Mouse (Mus musculus): ENCODE results near the gene Lrrc56. TPM values are rescaled to one million over a fixed set of nuclear protein-coding genes. Genes with fewer than 3 reads are reported as not detected.
A peak's percentile ranks its signal among the peaks of the same experiment; 100 is the strongest.

The Lrrc56 gene
- polyA plus RNA-seq, 2 experiments: 10.4 to 15.3 TPM

DNA sequence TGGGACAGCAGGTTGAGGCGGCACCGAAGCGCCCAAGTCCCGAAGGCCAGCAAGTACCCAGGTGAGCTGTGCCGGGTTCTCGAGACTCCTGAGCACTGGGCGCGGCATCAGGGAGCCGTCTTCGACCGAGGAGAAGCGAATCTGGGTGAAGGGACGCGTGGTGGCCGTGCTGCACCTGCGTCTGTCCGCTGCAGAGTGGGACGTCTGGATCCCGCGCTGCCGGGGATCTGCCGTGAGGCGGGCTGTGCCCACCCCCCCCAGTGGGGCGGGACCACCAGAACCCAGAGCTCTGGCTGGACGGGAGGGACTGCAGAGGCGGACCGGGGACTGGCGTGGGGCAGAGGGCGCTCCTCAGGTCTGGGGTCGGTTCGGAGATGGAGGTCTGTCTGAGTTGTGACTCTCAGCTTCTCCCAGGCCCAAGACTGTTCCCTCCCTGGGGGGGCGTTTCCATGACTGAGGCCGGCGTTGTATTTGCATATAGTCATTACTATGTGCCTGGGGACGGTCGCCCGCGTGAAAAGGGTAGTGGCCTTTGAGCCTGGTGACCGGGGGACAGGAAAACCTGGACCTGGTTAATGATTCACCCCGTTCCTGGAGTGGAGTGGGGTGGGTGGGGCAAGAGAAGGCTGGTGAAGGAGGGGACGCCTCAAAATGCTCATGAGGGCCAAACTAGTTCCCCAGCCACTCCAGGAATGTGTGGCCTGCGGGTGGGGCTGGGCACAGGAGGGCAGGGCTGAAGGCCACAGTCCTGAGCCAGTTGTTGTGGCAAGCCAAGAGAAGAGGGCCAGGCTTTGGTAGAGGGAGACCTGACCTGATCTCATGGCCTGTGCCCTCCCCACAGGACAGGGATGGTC, 22.1 kb downstream of the Lrrc56 start:
- Histone ChIP-seq H3K4me2 (ENCODE audit: low read depth) (peak overlapping the region; percentile 74), H3K9ac (replicated peaks) (peak overlapping the region; percentile 64), H3K9me3 (ENCODE audit: control insufficient read depth, low read length) (no peaks in the 10 kb centered on the region), H3K36me3 (replicated peaks; ENCODE audit: control insufficient read depth, insufficient read depth, low read depth) (peaks cover 6% of the 10 kb centered on the region; the same call in 1 of the 2 replicates), H3K27ac (peak overlapping the region; percentile 48), H3K4me1 (replicated peaks; ENCODE audit: control insufficient read depth in 2 of 2, insufficient read depth in 2 of 2, low read length in 1 of 2) (peaks cover 18 to 49% of the 10 kb centered on the region in 2 experiments), H3K27me3 (ENCODE audit: control insufficient read depth, insufficient read depth, low read length) (no peaks in the 10 kb centered on the region), H3K4me3 (ENCODE audit: insufficient read depth in 1 of 2, low read depth in 2 of 2, low read length in 2 of 2) (peak overlapping the region; percentile 60 to 63)
- DNase-seq (ENCODE audit: low read depth in 3 of 3, low spot score in 3 of 3) (peak in 2 of 3 experiments; percentile 49 to 55), ATAC-seq (ENCODE audit: insufficient read depth) (peak; percentile 51)
- 2% methylated on average over 42 of the region's 42 CpGs for WGBS (ENCODE audit: insufficient replicate concordance)
- TF ChIP-seq EP300 (IDR thresholded peaks at IDR 0.05; ENCODE audit: low read depth) (no peak), CTCF (IDR thresholded peaks at IDR 0.05; ENCODE audit: low read depth) (no peak)

DNA sequence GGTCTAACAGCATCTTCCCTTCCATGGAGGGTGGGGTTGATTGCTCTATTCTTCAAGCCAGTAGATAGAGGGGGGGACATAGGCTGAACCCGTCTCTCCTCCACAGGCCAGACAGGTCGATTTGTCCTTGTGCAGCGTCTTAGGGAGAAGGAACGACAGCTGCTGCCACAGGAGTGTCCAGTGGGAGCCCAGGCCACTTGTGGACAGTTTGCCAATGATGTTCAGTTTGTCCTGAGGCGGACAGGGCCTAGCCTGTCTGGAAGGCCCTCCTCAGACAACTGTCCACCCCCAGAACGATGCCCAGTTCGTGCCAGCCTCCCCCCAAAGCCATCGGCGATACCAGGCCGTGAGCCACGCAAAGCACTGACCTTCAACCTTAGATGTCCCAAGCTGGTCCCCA, 22.9 kb downstream of the Lrrc56 start:
- 82% methylated on average over 11 of the region's 11 CpGs for WGBS (ENCODE audit: insufficient replicate concordance)
- ATAC-seq (ENCODE audit: insufficient read depth) (no peak), DNase-seq (ENCODE audit: low read depth in 3 of 3, low spot score in 3 of 3) (no peak)
- peak overlapping the region; percentile 60 to 63 for H3K4me3 ChIP-seq (ENCODE audit: insufficient read depth in 1 of 2, low read depth in 2 of 2, low read length in 2 of 2)
- no peak overlapping the region for H3K27ac ChIP-seq
- TF ChIP-seq CTCF (IDR thresholded peaks at IDR 0.05; ENCODE audit: low read depth): no peak
- no peak for TF ChIP-seq EP300 (IDR thresholded peaks at IDR 0.05; ENCODE audit: low read depth)
- no peaks in the 10 kb centered on the region for H3K9me3 ChIP-seq (ENCODE audit: control insufficient read depth, low read length)
- H3K27me3 ChIP-seq (ENCODE audit: control insufficient read depth, insufficient read depth, low read length): no peaks in the 10 kb centered on the region
- H3K4me2 ChIP-seq (ENCODE audit: low read depth): peak overlapping the region; percentile 74
- no peak overlapping the region for H3K9ac ChIP-seq (replicated peaks)
- H3K4me1 ChIP-seq (replicated peaks; ENCODE audit: control insufficient read depth in 2 of 2, insufficient read depth in 2 of 2, low read length in 1 of 2): peaks cover 20 to 51% of the 10 kb centered on the region in 2 experiments
- H3K36me3 ChIP-seq (replicated peaks; ENCODE audit: control insufficient read depth, insufficient read depth, low read depth): peaks cover 6% of the 10 kb centered on the region; the same call in 1 of the 2 replicates

DNA sequence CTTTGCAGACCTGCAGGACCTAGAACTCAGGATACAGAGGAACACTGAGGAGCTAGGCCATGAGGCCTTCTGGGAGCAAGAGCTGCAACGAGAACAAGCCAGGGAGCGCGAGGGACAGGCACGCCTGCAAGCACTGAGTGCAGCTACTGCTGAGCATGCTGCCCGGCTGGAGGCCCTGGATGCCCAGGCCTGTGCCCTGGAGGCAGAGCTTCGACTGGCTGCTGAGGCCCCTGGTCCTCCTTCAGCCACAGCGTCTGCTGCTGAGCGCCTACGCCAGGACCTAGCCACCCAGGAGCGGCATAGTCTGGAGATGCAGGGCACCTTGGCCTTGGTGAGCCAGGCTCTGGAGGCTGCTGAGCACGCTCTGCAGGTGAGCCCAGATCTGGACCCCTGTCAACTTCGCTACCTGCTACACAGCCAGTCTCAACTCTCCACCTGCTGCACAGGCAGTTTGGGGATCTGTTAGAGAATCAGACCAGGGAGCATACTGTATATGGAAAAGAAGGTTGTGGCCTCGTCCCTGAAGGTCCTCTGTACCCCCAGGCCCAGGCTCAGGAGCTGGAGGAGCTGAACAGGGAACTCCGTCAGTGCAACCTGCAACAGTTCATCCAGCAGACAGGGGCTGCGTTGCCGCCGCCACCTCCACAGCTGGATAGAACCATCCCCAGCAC, 23.5 kb downstream of the Lrrc56 start:
- TF ChIP-seq CTCF (IDR thresholded peaks at IDR 0.05; ENCODE audit: low read depth): no peak
- TF ChIP-seq EP300 (IDR thresholded peaks at IDR 0.05; ENCODE audit: low read depth): no peak
- WGBS (ENCODE audit: insufficient replicate concordance): 91% methylated on average over 17 of the region's 17 CpGs
- peaks cover 26 to 54% of the 10 kb centered on the region in 2 experiments for H3K4me1 ChIP-seq (replicated peaks; ENCODE audit: control insufficient read depth in 2 of 2, insufficient read depth in 2 of 2, low read length in 1 of 2)
- ATAC-seq (ENCODE audit: insufficient read depth) (no peak), DNase-seq (ENCODE audit: low read depth in 3 of 3, low spot score in 3 of 3) (no peak)
- H3K4me3 ChIP-seq (ENCODE audit: insufficient read depth in 1 of 2, low read depth in 2 of 2, low read length in 2 of 2): peak overlapping the region in 1 of 2 experiments; percentile 63; a peak in 1 of 4 replicates
- peaks cover 6% of the 10 kb centered on the region; the same call in 1 of the 2 replicates for H3K36me3 ChIP-seq (replicated peaks; ENCODE audit: control insufficient read depth, insufficient read depth, low read depth)
- no peak overlapping the region for H3K27ac ChIP-seq
- no peaks in the 10 kb centered on the region for H3K27me3 ChIP-seq (ENCODE audit: control insufficient read depth, insufficient read depth, low read length)
- H3K9me3 ChIP-seq (ENCODE audit: control insufficient read depth, low read length): no peaks in the 10 kb centered on the region
- no peak overlapping the region for H3K9ac ChIP-seq (replicated peaks)
- peak overlapping the region; percentile 74 for H3K4me2 ChIP-seq (ENCODE audit: low read depth)

DNA sequence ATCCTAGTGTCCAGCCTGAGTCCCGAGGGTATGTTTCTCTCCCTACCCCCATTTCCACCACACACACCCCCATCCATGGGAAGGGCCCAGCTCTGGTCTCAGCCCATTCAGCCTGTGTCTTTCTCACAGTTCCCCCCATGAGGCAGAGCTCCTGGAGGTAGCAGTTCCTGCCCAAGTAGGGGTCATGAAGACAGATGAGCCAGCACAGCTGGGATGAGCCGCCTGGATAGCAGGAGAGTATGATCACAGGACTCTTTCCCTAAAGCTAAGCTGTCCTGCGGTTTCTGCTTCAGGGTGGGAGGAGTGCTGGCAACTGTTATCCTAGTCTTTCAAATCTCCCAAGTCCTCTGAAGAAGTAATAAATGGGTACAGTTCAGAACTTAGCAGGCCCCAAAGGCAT, 24.2 kb downstream of the Lrrc56 start:
- ATAC-seq (ENCODE audit: insufficient read depth): no peak
- DNase-seq (ENCODE audit: low read depth in 3 of 3, low spot score in 3 of 3): no peak
- H3K4me2 ChIP-seq (ENCODE audit: low read depth): no peak overlapping the region
- H3K9me3 ChIP-seq (ENCODE audit: control insufficient read depth, low read length): no peaks in the 10 kb centered on the region
- WGBS (ENCODE audit: insufficient replicate concordance): 79% methylated on average over 3 of the region's 3 CpGs
- H3K4me1 ChIP-seq (replicated peaks; ENCODE audit: control insufficient read depth in 2 of 2, insufficient read depth in 2 of 2, low read length in 1 of 2): peaks cover 30 to 54% of the 10 kb centered on the region in 2 experiments
- H3K4me3 ChIP-seq (ENCODE audit: insufficient read depth in 1 of 2, low read depth in 2 of 2, low read length in 2 of 2): no peak overlapping the region
- H3K27ac ChIP-seq: no peak overlapping the region; the same call in 1 of the 2 replicates
- H3K9ac ChIP-seq (replicated peaks): no peak overlapping the region
- H3K27me3 ChIP-seq (ENCODE audit: control insufficient read depth, insufficient read depth, low read length): no peaks in the 10 kb centered on the region
- peaks cover 6% of the 10 kb centered on the region; the same call in 1 of the 2 replicates for H3K36me3 ChIP-seq (replicated peaks; ENCODE audit: control insufficient read depth, insufficient read depth, low read depth)
- TF ChIP-seq EP300 (IDR thresholded peaks at IDR 0.05; ENCODE audit: low read depth): no peak
- no peak for TF ChIP-seq CTCF (IDR thresholded peaks at IDR 0.05; ENCODE audit: low read depth)
